Mouse (Mus musculus) lung, postnatal 10 days (tissue): ENCODE measurements at regions not wholly inside any gene's neighbourhood (a gene's known extent, or its start where the extent isn't known, plus 50 kb on each side); places are given as distances from the start of the nearest gene placed in this dataset.

Experiments
- DNase-seq: peaks from one replicate; pipeline ENCODE4 v3.0.0; 2021

DNA sequence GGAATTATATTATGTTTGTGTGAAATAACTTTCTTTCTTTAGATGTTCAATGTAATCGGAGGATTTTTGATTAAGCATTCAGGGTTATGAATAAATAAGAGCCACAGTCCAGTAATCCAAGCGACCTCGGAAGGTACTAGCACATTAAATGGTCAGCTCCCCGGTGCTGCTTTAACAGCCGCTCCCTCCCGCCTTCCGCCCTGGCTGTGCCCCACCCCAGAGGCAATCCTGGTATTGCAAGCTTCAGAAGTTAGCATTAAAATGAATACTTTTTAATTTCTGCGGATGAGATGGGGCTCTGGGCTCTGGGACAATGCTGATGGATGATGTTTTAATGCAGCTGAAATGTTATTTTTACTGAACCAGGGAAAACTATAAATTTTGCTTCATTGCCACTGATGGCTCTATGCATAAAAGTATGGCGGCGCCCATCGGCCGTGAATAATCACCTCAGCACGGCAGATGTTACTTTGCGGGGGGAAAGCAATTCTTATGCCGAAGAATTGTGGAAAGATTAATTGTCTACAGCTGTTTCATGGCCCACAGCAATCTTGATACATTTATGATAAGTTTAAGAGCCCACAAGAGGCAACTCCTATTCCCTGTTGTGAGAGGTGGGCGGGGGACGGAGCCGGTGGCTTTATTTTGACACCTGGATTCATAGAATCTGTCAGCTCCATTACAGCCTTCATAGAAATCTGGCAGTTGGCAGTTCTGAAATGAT lies 136.5 kb downstream of the Gpat3 start:
- DNase-seq: no peak

DNA sequence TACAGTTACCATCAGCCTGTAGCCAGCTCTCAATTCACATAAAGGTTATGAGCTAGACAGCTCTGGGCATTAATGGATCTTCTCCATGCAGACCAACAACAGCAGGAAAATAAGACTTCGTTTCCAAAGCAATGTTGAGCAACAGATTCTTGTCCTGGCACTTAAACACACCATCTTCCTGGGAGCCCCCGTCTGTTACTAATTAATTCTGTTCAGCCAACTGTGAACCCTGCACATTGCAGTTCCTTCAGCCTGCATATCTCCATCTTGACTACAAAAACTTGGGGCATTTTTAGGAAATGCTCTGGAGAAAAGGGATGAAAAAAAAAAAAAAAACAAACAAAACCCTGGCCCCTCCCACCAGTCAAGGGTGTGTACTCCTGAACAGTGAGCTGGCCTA lies 131.2 kb downstream of the Gpat3 start:
- DNase-seq: no peak

DNA sequence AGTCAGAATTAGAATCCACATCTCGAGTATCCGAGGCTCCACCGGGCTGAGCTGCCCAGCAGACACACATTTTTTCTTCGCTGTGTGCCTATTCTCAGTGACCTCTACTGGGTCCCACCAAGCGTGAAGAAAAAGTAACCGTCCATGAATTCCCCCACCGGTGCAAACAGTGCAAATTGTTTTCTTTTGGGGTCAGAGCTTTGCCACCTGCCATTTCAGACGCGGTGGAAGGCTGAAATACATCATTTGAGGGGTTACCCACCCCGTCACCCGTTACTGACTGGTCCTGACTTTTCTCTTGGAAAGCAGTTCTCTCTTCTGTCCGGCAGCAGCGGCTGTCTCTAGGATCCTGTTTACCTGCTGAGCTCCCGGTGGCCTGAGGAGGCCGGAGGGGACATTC lies 105.7 kb downstream of the Gpat3 start:
- no peak for DNase-seq
